Mouse (Mus musculus): ENCODE measurements at regions not wholly inside any gene's neighbourhood (a gene's known extent, or its start where the extent isn't known, plus 50 kb on each side); places are given as distances from the start of the nearest gene placed in this dataset.

DNA sequence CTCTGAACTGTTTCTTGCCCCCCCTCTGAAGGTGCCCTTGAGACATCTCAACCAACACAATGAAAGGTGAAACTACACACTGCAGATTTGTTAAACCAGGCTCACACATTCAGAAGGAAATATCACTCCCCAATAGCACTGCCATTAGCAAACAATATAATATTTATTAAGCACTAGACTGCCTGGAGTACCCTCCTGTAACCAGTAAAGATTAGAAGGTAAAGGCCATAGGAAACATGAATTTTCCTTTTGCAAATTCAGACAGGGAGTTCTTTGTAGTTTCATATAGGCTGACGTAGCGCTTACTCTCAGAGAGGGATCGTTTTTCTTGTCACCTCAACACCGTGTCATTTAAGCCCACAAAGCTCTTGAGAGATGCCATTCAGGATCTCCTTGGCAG lies 342.1 kb downstream of the Rab28 start:
- no peak for TF ChIP-seq CTCF (IDR thresholded peaks at IDR 0.05; ENCODE audit: borderline replicate concordance, insufficient read depth, low read depth, low read length)
- no peak for TF ChIP-seq POLR2A (IDR thresholded peaks at IDR 0.05; ENCODE audit: borderline replicate concordance, insufficient read depth, low read length)

Measured in cerebellum, adult 2 months (tissue).